Mouse (Mus musculus) olfactory bulb, adult 2 months (tissue): ENCODE measurements around the gene Tat.

Source experiments
- CTCF ChIP-seq: fragments of 200-500 bp; IDR thresholded peaks from 2 replicates; pipeline ENCODE4 v1.5.1; 2012; ENCODE audit warnings: low read depth, mild to moderate bottlenecking, low read length, moderate library complexity; ENCODE audit not compliant: insufficient read depth
- POLR2A ChIP-seq: fragments of 200-500 bp; IDR thresholded peaks from 2 replicates; pipeline ENCODE4 v1.6.1; 2012; ENCODE audit warnings: mild to moderate bottlenecking, low read depth, low read length, moderate library complexity; ENCODE audit not compliant: insufficient read depth

DNA sequence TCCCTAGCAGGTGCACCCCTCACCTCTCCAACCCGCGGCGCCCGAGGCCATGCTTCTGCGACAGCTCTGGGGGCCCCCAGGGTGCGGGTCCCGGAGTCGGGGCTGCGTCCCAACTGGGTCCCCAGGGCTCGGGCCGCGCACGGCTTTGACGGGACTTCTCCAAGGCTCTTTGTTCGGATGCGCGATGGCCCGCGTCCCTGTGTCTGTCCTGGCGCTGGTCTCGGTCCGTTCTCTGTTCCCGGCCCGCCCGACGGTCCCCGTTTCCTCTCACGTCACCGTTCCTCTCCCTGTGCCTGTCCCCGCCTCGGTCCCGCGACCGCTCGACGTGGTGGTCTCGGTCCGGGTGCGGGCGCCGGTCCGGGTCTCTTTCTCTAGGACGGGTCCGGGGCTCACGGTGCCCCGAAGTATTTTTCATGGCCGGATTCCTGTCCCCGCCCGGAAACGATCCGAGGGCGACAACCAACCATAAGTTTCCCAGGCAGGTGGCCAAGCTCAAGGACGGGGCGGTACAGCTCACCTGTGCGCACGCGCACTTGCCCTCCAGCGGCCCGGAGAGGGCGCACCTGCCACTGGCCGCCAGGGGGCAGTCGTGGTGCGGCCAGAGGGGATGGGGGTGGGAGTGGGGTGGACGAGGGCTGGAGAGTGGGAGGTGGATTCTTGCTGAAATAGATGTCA, 28.4 kb upstream of the Tat start, which contains the start of gene Marveld3:
- TF ChIP-seq POLR2A (no peak), CTCF (peak; percentile 82; the same call in 1 of the 2 replicates)
